Mouse (Mus musculus) forebrain, postnatal 0 days (tissue): Measurements from ENCODE around the gene Dyrk1a. TPM values are rescaled to one million over a fixed set of nuclear protein-coding genes. Genes with fewer than 3 reads are reported as not detected.

ENCODE experiments used
- ATAC-seq: fragments of 200-750 bp; cut with Nextera tagmentation; 2 replicates; pipeline ENCODE4 v1.8.0; 2017; ENCODE audit warnings: mild to moderate bottlenecking, moderate library complexity
- DNase-seq: peaks from one replicate; pipeline ENCODE4 v3.0.0-alpha.2; 2015
- H3K27ac ChIP-seq: fragments of 300-500 bp; sonication (generic); 2 replicates; pipeline ENCODE4 v1.5.1; 2014; ENCODE audit warnings: low read depth, mild to moderate bottlenecking, antibody characterized with exemption, low read length, moderate library complexity, mixed read lengths
- H3K27me3 ChIP-seq: fragments of 300-500 bp; sonication (generic); 2 replicates; pipeline ENCODE4 v1.6.1; 2014; ENCODE audit warnings: mild to moderate bottlenecking, low read length, mixed read lengths; ENCODE audit not compliant: insufficient read depth
- H3K36me3 ChIP-seq: fragments of 300-500 bp; sonication (generic); 2 replicates; pipeline ENCODE4 v1.6.1; 2014; ENCODE audit warnings: mild to moderate bottlenecking, moderate library complexity; ENCODE audit not compliant: insufficient read depth
- H3K4me1 ChIP-seq: fragments of 300-500 bp; sonication (generic); 2 replicates; pipeline ENCODE4 v1.6.1; 2014; ENCODE audit warnings: antibody characterized with exemption; ENCODE audit not compliant: insufficient read depth
- H3K4me2 ChIP-seq: fragments of 300-500 bp; sonication (generic); 2 replicates; pipeline ENCODE4 v1.6.1; 2014; ENCODE audit warnings: low read depth, mild to moderate bottlenecking, moderate library complexity
- H3K4me3 ChIP-seq: fragments of 300-500 bp; sonication (generic); 2 replicates; pipeline ENCODE4 v1.5.1; 2014; ENCODE audit warnings: low read depth, low read length, mixed read lengths
- H3K9ac ChIP-seq: fragments of 300-500 bp; sonication (generic); 2 replicates; pipeline ENCODE4 v1.6.1; 2014; ENCODE audit warnings: mild to moderate bottlenecking
- H3K9me3 ChIP-seq: fragments of 300-500 bp; sonication (generic); 2 replicates; pipeline ENCODE4 v1.6.1; 2016; ENCODE audit warnings: low read length
- CTCF ChIP-seq: sonication (generic); IDR thresholded peaks from 2 replicates; pipeline ENCODE4 v1.5.1; 2016; ENCODE audit warnings: antibody characterized with exemption, control low read depth, low read depth
- WGBS: fragments of 180-500 bp; shearing (Covaris S2); extraction: QIAGEN DNeasy Blood & Tissue Kit; methylation state at CpG from one replicate; pipeline ENCODE4 v1.1.7; 2014; 5-methylcytosine and 5-hydroxymethylcytosine counted together
- polyA plus RNA-seq: library from polyadenylated mRNA; unstranded; fragments of >200 nt; fragmentation: Nextera tagmentation; extraction: Ambion mirVana; gene quantifications from 2 replicates; pipeline ENCODE4 v1.2.1, GENCODE M21; 2015
- total RNA-seq: library from RNA; depleted of rRNA; stranded (reverse); fragments of >200 nt; gene quantifications from 2 replicates; pipeline ENCODE4 v1.2.3, GENCODE M21; 2014; rRNA removed

The Dyrk1a gene
- total and polyA plus RNA-seq, 2 experiments from 2014 or later: 13.5 to 101 TPM

- TF ChIP-seq CTCF: no peak
- DNase-seq (no peak), ATAC-seq (no peak)
- Histone ChIP-seq H3K4me3 (no peak overlapping the region), H3K9ac (no peak overlapping the region), H3K9me3 (no peaks in the 10 kb centered on the region), H3K27me3 (no peaks in the 10 kb centered on the region), H3K27ac (no peak overlapping the region), H3K36me3 (no peaks in the 10 kb centered on the region), H3K4me1 (peaks cover 2% of the 10 kb centered on the region; the same call in 1 of the 2 replicates), H3K4me2 (no peak overlapping the region)
- 80% methylated on average over 8 of the region's 8 CpGs for WGBS
These were observed 166.9 kb downstream of the Dyrk1a start for GRCm38 (mm10) chr16:94736462-94737358.

DNA sequence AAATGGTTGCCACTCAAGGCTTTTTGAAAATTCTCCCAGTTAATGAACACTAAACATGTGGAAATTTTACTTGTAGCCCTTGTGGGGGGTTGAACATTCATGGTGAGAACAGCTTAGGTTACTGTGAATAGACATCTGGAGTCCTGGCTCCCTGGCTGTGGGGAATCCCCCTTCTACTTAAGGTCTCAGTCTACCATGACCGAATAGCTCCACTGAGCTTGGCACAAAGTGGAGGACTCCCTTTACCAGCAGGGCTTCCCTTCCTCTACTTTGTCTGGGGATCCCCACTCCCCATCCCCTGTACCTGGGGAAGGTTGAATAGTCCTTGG is 167.5 kb downstream of the Dyrk1a start:
- TF ChIP-seq CTCF: no peak
- H3K9me3 ChIP-seq: no peaks in the 10 kb centered on the region
- 92% methylated on average over 1 of the region's 1 CpGs for WGBS
- H3K4me1 ChIP-seq: peaks cover 2% of the 10 kb centered on the region; the same call in 1 of the 2 replicates
- no peaks in the 10 kb centered on the region for H3K27me3 ChIP-seq
- H3K4me2 ChIP-seq: no peak overlapping the region
- ATAC-seq: no peak
- no peak for DNase-seq
- no peak overlapping the region for H3K9ac ChIP-seq
- H3K4me3 ChIP-seq: no peak overlapping the region
- H3K27ac ChIP-seq: no peak overlapping the region
- no peaks in the 10 kb centered on the region for H3K36me3 ChIP-seq

GRCm38 (mm10) chr16:94743853-94744501 is 174.2 kb downstream of the Dyrk1a start:
- Histone ChIP-seq H3K9ac (no peak overlapping the region), H3K4me2 (peak overlapping the region; percentile 26; the same call in 1 of the 2 replicates), H3K4me1 (no peaks in the 10 kb centered on the region; the same call in 1 of the 2 replicates), H3K36me3 (no peaks in the 10 kb centered on the region), H3K27ac (no peak overlapping the region), H3K27me3 (no peaks in the 10 kb centered on the region), H3K9me3 (no peaks in the 10 kb centered on the region), H3K4me3 (no peak overlapping the region)
- ATAC-seq: peak; percentile 78
- TF ChIP-seq CTCF: peak; percentile 67
- DNase-seq: peak; percentile 62
- WGBS: 6% methylated on average over 11 of the region's 11 CpGs

- Histone ChIP-seq H3K4me3 (no peak overlapping the region), H3K9ac (no peak overlapping the region), H3K36me3 (no peaks in the 10 kb centered on the region), H3K4me1 (no peaks in the 10 kb centered on the region; the same call in 1 of the 2 replicates), H3K9me3 (no peaks in the 10 kb centered on the region), H3K27ac (no peak overlapping the region), H3K4me2 (no peak overlapping the region), H3K27me3 (no peaks in the 10 kb centered on the region)
- 58% methylated on average over 9 of the region's 9 CpGs for whole genome bisulfite sequencing
- TF ChIP-seq CTCF: no peak
- DNase-seq (no peak), ATAC-seq (no peak)
These were observed 175.2 kb downstream of the Dyrk1a start for GRCm38 (mm10) chr16:94745016-94745415.

Other genes starting within 250 kb of the Dyrk1a start
- 0.14 and 0.69 TPM in 2 replicates for gene Ripply3, start 241.6 kb upstream of the Dyrk1a start, total RNA-seq
- gene Ripply3, start 241.6 kb upstream of the Dyrk1a start, polyA plus RNA-seq: 0.54 and 0.74 TPM in 2 replicates
- gene Ttc3, start 199.4 kb upstream of the Dyrk1a start, total RNA-seq: 1,061 and 1,263 TPM in 2 replicates
- 799 and 1,014 TPM in 2 replicates for gene Ttc3, start 199.4 kb upstream of the Dyrk1a start, polyA plus RNA-seq
- gene Pigp, start 198.2 kb upstream of the Dyrk1a start, total RNA-seq: 87.1 and 88.3 TPM in 2 replicates
- gene Pigp, start 198.2 kb upstream of the Dyrk1a start, polyA plus RNA-seq: 133 and 151 TPM in 2 replicates
- 72.2 and 82.0 TPM in 2 replicates for gene Vps26c, start 43.2 kb upstream of the Dyrk1a start, total RNA-seq
- 48.2 and 55.0 TPM in 2 replicates for gene Vps26c, start 43.2 kb upstream of the Dyrk1a start, polyA plus RNA-seq